Mouse (Mus musculus) hindbrain, embryonic 14.5 days (tissue): ENCODE data around the gene Cwc25. TPM values are rescaled to one million over a fixed set of nuclear protein-coding genes. Genes with fewer than 3 reads are reported as not detected.

ENCODE experiments used
- ATAC-seq: fragments of 200-750 bp; cut with Nextera tagmentation; 2 replicates; pipeline ENCODE4 v1.8.0; 2017; ENCODE audit warnings: moderate number of reproducible peaks, mild to moderate bottlenecking, moderate TSS enrichment, moderate library complexity; ENCODE audit not compliant: low FRiP score
- DNase-seq: peaks from one replicate; pipeline ENCODE4 v3.0.0-alpha.2; 2015; ENCODE audit warnings: low spot score
- H3K27ac ChIP-seq: fragments of 300-500 bp; sonication (generic); 2 replicates; pipeline ENCODE4 v1.5.1; 2014; ENCODE audit warnings: mild to moderate bottlenecking, moderate library complexity
- H3K27me3 ChIP-seq: fragments of 300-500 bp; sonication (generic); 2 replicates; pipeline ENCODE4 v1.6.1; 2014; ENCODE audit warnings: mild to moderate bottlenecking, low read length, mixed read lengths; ENCODE audit not compliant: control insufficient read depth, insufficient read depth
- H3K36me3 ChIP-seq: fragments of 300-500 bp; sonication (generic); replicated peaks from 2 replicates; pipeline ENCODE4 v1.6.1; 2014; ENCODE audit not compliant: control insufficient read depth, insufficient read depth
- H3K4me1 ChIP-seq: fragments of 300-500 bp; sonication (generic); replicated peaks from 2 replicates; pipeline ENCODE4 v1.6.1; 2014; ENCODE audit warnings: antibody characterized with exemption, low read length, mixed read lengths; ENCODE audit not compliant: control insufficient read depth, insufficient read depth
- H3K4me2 ChIP-seq: fragments of 300-500 bp; sonication (generic); replicated peaks from 2 replicates; pipeline ENCODE4 v1.6.1; 2014; ENCODE audit warnings: mild to moderate bottlenecking, moderate library complexity
- H3K4me3 ChIP-seq: fragments of 300-500 bp; sonication (generic); replicated peaks from 2 replicates; pipeline ENCODE4 v1.5.1; 2014; ENCODE audit warnings: mild to moderate bottlenecking, low read length
- H3K9ac ChIP-seq: fragments of 300-500 bp; sonication (generic); 2 replicates; pipeline ENCODE4 v1.6.1; 2014
- H3K9me3 ChIP-seq: fragments of 300-500 bp; sonication (generic); 2 replicates; pipeline ENCODE4 v1.6.1; 2016; ENCODE audit warnings: low read length; ENCODE audit not compliant: control insufficient read depth
- WGBS: fragments of 180-500 bp; shearing (Covaris S2); extraction: QIAGEN DNeasy Blood & Tissue Kit; methylation state at CpG from one replicate; pipeline ENCODE4 v1.1.7; 2014; 5-methylcytosine and 5-hydroxymethylcytosine counted together
- polyA plus RNA-seq: library from polyadenylated mRNA; unstranded; fragments of >200 nt; fragmentation: Nextera tagmentation; extraction: Ambion mirVana; gene quantifications from 2 replicates; pipeline ENCODE4 v1.2.1, GENCODE M21; 2014

Gene Cwc25
- polyA plus RNA-seq = 8.1 and 11.2 TPM in 2 replicates

DNA sequence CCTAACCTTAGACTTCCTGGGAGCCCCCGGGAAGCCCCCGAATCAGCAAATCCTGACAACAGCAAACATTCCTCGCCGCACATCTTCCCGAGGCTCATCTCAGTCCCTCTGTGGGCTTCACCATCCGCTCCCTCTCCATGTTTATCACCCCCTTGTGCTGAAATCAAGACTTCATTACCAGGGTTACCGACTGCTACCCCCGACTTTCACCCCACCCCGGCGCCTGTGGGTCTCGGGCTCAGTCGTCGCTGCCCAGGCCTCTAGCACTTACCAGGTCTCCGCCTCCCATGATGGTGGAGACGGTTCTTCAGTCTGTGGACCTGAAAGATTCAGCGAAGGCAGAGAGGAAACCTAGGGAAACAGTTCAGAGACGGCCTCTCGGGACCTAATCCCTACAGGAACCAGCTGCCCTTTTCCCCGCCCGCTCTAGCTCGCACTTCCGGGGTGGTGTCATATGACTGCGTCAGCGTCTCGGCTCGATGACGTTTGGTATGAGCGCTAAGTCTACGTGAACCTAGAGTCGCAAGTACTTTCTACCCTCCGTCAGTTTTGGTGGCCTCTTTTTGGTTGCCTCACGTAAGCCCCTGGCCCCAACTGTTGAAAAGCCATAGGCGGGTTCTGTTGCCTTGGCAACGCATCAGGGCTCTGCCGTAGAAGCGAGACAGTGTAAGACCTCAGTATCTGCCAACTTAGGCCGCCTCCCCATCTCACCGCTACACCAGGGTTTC lies at the start of gene Cwc25:
TSS of gene Cwc25 (minus strand) at position 403 of the 728 bp plus-strand sequence.
- no peaks in the 10 kb centered on the region for H3K27me3 ChIP-seq
- H3K4me2 ChIP-seq = peak within 1 kb of the TSS; percentile 71
- WGBS = under 1% methylated on average over 38 of the region's 38 CpGs

DNA sequence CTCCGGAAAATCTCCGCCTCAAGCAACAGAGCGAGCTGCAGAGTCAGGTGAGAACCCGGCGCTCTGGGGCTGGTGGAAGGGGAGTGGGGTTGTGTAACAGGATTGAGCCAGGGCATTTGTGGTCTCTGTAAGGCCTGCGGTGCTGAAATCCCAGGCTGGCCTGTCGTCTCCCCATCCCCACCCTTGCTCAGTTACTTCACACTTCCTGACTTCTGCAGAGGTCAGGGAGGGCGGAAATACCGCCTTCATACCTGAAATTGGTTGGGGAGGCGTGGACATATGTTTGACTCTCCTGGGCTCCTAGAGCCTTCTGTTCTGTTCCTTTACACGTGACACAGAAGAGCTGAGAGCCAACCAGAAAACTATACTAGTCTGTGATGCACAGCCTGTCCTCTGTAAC lies 49.4 kb upstream of the Cwc25 start:
- no peak for ATAC-seq
- Histone ChIP-seq H3K4me2 (no peak overlapping the region), H3K27me3 (no peaks in the 10 kb centered on the region), H3K36me3 (peaks cover 75% of the 10 kb centered on the region), H3K9ac (no peak overlapping the region), H3K27ac (no peak overlapping the region), H3K4me3 (no peak overlapping the region), H3K4me1 (peaks cover 58% of the 10 kb centered on the region), H3K9me3 (no peaks in the 10 kb centered on the region)
- WGBS = 82% methylated on average over 11 of the region's 11 CpGs
- DNase-seq = no peak

More for the DNA sequence above, at the start of gene Cwc25:
- H3K4me1 ChIP-seq = peaks cover 11% of the 10 kb centered on the region
- peak within 1 kb of the TSS; percentile 77 for H3K4me3 ChIP-seq
- H3K27ac ChIP-seq = peak within 1 kb of the TSS; percentile 81
- DNase-seq (peak; percentile 100), ATAC-seq (peak; percentile 93)
- peaks cover 23% of the 10 kb centered on the region for H3K36me3 ChIP-seq
- H3K9me3 ChIP-seq = no peaks in the 10 kb centered on the region
- H3K9ac ChIP-seq = peak within 1 kb of the TSS; percentile 93

DNA sequence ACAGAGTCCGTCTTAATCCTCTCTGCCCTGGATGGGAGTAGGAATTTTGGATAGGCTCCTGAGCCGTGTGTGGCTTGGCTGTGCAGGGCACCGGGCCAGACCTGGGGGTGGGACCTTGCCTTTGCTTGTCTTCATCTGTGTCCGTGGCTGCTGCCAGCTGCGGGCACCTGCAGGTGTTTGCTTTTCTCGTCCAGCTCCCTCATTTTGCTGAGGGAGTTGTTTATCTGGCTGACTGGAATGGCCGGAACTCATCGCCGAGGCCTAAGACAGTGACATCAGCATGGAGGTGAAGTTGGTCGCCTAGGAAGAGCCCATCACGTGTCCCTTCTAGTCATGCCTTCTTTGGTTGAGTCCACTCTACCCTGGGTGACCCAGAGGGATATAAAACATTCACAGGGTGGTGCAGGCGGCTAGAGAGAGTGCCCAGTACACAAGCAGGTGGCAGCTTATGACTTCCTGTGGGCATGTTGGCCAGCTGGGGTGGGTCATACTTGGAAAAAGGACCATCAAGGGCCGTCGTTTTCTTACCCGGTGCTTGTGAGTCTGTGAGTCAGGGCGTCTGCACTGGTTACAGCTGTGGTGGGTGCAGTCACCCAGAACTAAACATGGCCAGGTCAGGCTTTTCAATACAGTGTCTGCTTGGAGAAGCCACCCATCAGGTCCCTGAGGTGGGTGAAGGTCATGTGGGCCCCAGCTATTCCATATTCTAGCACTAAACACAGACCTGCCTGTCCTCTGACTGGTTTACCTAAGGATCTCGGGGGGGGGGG lies 47.6 kb upstream of the Cwc25 start:
- DNase-seq (no peak), ATAC-seq (no peak)
- Histone ChIP-seq H3K9me3 (no peaks in the 10 kb centered on the region), H3K4me2 (no peak overlapping the region), H3K9ac (0 out of 2 replicates have a peak overlapping the region, but pooled peaks have one; percentile 50), H3K4me1 (peaks cover 66% of the 10 kb centered on the region), H3K27ac (peak overlapping the region; percentile 95; the same call in 1 of the 2 replicates), H3K36me3 (peaks cover 70% of the 10 kb centered on the region), H3K27me3 (no peaks in the 10 kb centered on the region), H3K4me3 (no peak overlapping the region)
- 76% methylated on average over 17 of the region's 17 CpGs for WGBS

DNA sequence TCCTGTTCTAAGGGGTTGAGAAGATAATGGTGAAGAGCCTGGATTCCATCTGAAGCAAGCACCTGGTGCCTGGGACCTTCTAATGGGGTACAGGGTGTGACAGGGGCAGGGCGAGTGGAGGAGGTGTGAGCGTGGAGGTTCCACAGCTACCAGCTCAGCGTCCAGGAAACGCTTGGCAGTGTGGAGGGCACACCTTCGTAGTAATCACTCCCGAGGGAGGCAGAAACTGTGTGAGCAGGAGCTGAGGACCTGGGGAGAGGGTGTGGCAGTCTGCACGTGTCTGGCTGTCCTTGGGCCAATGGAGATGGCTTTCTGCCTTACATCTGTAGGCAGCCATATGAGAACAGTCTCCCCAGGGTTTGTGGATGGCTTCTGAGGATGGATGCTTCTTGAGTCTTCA lies 46.7 kb upstream of the Cwc25 start:
- no peak overlapping the region for H3K4me3 ChIP-seq
- peaks cover 63% of the 10 kb centered on the region for H3K4me1 ChIP-seq
- H3K9ac ChIP-seq = peak overlapping the region; percentile 50
- DNase-seq (no peak), ATAC-seq (no peak)
- H3K9me3 ChIP-seq = no peaks in the 10 kb centered on the region
- no peaks in the 10 kb centered on the region for H3K27me3 ChIP-seq
- H3K4me2 ChIP-seq = peak overlapping the region; percentile 46
- WGBS = 34% methylated on average over 7 of the region's 7 CpGs
- H3K27ac ChIP-seq = peak overlapping the region; percentile 95
- H3K36me3 ChIP-seq = peaks cover 70% of the 10 kb centered on the region

DNA sequence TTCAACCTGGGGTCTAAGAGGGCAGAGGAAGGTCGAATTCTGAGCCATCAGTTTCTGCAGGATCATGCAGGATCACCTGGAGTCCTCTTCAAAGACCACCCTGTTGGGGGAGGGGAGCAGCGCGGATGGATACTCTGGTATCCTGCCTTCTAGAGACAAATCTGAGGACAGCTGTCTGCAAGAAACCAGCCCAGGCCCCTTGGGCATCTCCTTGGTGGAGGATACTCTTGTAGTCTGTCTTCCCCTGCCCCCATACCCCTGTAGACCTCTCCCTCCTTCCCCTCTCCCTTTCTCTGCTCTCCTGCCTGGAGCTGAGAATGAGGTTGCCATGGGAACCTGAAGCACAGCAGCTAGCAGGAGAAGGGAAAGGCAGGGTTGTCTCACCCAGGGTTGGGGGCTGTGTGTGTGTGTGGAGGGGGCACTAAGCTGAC lies 46.1 kb upstream of the Cwc25 start:
- Histone ChIP-seq H3K4me1 (peaks cover 61% of the 10 kb centered on the region), H3K36me3 (peaks cover 71% of the 10 kb centered on the region), H3K27ac (peak overlapping the region; percentile 95), H3K4me2 (peak overlapping the region; percentile 46), H3K4me3 (no peak overlapping the region), H3K9ac (peak overlapping the region; percentile 50), H3K9me3 (no peaks in the 10 kb centered on the region), H3K27me3 (no peaks in the 10 kb centered on the region)
- 13% methylated on average over 3 of the region's 3 CpGs for WGBS
- peak; percentile 73 for DNase-seq
- peak; percentile 84 for ATAC-seq

DNA sequence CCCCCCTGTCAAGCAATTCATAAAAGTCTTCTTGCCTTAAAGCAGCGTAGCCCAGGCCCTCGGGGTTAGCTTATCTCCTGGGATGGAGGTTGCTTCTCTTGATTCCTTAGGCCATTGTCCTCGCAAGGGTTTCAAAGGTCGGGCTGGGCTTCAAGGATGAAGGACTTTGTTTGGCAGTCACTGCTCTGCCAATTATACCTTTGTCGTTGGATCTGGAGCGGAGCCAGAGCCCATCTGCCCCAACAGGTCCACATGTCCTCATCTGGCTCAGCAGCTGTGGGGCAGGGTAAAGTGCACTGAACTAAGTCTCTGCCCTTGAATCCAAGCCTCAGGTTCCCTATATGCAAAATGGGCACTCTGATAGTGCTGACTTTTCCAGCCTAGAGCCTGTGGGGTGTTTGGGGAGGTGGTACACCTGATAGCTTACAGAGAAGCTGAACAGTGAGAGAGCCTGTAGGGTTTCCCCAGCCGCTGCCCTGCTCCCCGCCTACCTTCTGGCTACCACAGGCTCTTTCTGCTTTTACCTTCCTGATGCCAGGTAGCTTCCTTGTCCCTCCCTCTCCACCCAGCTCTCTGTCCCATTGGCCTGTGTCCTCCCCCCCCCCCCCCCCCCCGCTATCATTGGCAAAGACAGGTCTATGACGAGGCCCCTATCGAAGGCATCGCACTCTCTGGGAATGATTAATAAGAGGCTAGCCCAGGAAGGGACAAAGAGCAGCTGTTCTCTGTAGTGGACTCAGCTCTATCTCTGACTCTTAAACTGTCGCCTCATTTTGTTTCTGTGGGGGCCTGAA lies 45.4 kb upstream of the Cwc25 start:
- no peak overlapping the region for H3K4me3 ChIP-seq
- H3K9ac ChIP-seq = peak overlapping the region; percentile 50
- ATAC-seq (no peak), DNase-seq (no peak)
- no peaks in the 10 kb centered on the region for H3K9me3 ChIP-seq
- peaks cover 72% of the 10 kb centered on the region for H3K36me3 ChIP-seq
- H3K27ac ChIP-seq = peak overlapping the region; percentile 95
- 16% methylated on average over 12 of the region's 13 CpGs for WGBS
- H3K4me1 ChIP-seq = peaks cover 61% of the 10 kb centered on the region
- H3K27me3 ChIP-seq = no peaks in the 10 kb centered on the region
- peak overlapping the region; percentile 46 for H3K4me2 ChIP-seq

DNA sequence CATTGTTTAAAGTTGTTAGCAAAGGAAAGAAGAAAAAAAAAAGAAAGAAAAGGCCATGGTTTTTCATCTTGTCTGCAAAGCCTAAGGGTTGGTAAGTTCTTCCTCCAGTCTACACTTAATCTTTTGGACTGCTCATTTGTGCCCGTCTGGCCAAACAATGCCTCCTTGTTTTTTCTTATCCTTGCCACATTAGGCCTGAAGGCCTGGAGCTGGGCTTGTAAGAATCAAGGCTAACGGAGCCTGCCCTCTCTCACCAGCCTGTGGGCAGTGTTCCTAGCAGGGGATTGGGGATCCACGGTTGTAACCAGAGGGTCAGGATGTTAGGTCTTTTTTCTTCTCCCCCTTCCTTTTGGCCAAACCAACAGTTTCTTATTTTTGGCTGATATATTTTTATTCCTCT lies 44.6 kb upstream of the Cwc25 start:
- no peaks in the 10 kb centered on the region for H3K9me3 ChIP-seq
- H3K4me2 ChIP-seq = no peak overlapping the region
- no peak overlapping the region for H3K4me3 ChIP-seq
- H3K4me1 ChIP-seq = peaks cover 69% of the 10 kb centered on the region
- no peaks in the 10 kb centered on the region for H3K27me3 ChIP-seq
- H3K27ac ChIP-seq = peak overlapping the region; percentile 95
- peaks cover 64% of the 10 kb centered on the region for H3K36me3 ChIP-seq
- DNase-seq = no peak
- no peak overlapping the region for H3K9ac ChIP-seq
- 12% methylated on average over 3 of the region's 3 CpGs for WGBS
- no peak for ATAC-seq

DNA sequence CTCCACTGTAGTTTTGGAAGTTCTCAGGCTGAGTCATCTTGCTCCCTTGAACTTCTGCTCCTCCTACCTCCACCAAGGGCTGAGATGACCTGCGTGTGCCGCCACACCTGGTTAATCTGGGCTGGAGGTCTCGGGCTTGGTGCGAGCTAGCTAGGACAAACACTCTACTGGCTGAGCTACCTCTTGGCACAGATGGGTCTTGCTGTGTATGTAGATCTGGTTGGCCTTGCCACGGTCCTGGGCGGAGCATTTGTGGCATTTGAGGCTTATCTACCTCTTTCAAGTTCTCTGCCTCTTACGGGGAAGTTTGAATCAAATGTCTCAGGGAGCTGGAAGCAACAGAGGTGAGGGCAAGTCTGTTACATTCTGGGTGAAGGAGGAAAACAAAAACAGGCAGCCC lies 44.0 kb upstream of the Cwc25 start:
- WGBS = 86% methylated on average over 7 of the region's 7 CpGs
- Histone ChIP-seq H3K9ac (no peak overlapping the region), H3K27ac (0 out of 2 replicates have a peak overlapping the region, but pooled peaks have one; percentile 95), H3K4me1 (peaks cover 75% of the 10 kb centered on the region), H3K4me3 (no peak overlapping the region), H3K4me2 (no peak overlapping the region), H3K27me3 (no peaks in the 10 kb centered on the region), H3K36me3 (peaks cover 58% of the 10 kb centered on the region), H3K9me3 (no peaks in the 10 kb centered on the region)
- DNase-seq = no peak
- no peak for ATAC-seq
